Mouse (Mus musculus): ENCODE measurements at regions not wholly inside any gene's neighbourhood (a gene's known extent, or its start where the extent isn't known, plus 50 kb on each side); places are given as distances from the start of the nearest gene placed in this dataset.
"Not testable (repeated sequence)": the region's sequence is repeated elsewhere in the genome, so short reads cannot be mapped to it uniquely, and the experiment has no call there.

DNA sequence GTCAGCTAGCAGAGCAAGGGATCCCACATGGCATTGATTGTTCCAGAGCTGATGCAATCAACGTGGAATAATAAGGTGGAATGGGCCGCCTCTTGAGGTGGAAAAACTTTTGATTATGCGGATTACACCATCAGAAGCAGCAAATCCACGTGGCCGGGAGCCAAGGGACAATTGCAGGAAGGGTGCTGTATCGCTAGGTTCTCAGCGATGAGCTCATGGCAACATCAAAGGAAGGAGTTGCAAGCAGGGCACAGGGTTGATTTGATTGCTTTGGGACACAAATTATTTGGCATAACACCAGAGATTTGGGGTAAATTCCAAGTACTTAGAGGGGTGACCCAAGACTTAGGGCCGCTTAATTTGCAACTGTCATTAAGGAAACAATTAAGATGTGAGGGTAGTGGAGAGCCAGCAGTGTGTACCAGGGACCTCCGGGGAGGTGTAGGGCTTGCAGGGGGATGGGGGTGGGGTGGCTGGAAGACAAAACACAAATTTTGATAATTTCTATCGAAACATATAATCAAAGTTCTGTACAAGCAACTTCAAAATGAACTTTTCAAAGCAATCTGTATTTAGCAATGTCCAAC lies 182.8 kb upstream of the Mpdz start:
- no peak for TF ChIP-seq CTCF (IDR thresholded peaks at IDR 0.05; ENCODE audit: extremely low read depth, insufficient read depth, insufficient read length, insufficient replicate concordance)
- no peak for TF ChIP-seq POLR2A (IDR thresholded peaks at IDR 0.05; ENCODE audit: low read depth, low read length)
- Histone ChIP-seq H3K4me1 (ENCODE audit: control insufficient read depth, insufficient read depth, insufficient read length) (no peaks in the 10 kb centered on the region), H3K4me3 (ENCODE audit: extremely low read depth, insufficient read depth, insufficient read length) (no peak overlapping the region), H3K36me3 (ENCODE audit: control insufficient read depth, insufficient read depth, low read length) (no peaks in the 10 kb centered on the region), H3K27me3 (ENCODE audit: control insufficient read depth, insufficient read depth, low read length) (no peaks in the 10 kb centered on the region), H3K27ac (ENCODE audit: insufficient read depth, low read length) (no peak overlapping the region)
- 50% methylated on average over 10 of the region's 10 CpGs for WGBS
- DNase-seq (ENCODE audit: low read depth in 1 of 2, low spot score in 2 of 2): no peak

DNA sequence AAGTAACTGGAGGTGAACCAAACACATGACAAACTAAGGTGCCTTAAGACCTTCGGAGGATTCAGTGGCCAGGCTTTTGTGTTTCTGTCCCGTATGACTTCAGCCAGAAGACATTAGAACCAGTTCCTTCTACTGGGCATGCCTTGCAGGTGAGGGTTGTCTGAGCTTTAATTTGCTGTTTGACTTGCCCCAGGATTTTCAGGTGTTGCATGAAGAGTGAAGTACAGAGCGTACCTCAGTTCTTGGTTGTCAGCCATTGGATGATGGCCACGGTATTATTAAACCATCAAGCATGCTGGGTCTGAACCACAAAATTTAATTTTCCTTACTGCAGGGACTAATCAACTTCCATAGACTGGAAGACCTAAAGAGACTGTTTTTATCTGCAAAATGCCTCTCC lies 181.5 kb upstream of the Mpdz start:
- WGBS: 90% methylated on average over 4 of the region's 4 CpGs
- Histone ChIP-seq H3K27ac (ENCODE audit: insufficient read depth, low read length) (no peak overlapping the region), H3K4me3 (ENCODE audit: extremely low read depth, insufficient read depth, insufficient read length) (no peak overlapping the region), H3K27me3 (ENCODE audit: control insufficient read depth, insufficient read depth, low read length) (no peaks in the 10 kb centered on the region), H3K4me1 (ENCODE audit: control insufficient read depth, insufficient read depth, insufficient read length) (no peaks in the 10 kb centered on the region), H3K36me3 (ENCODE audit: control insufficient read depth, insufficient read depth, low read length) (no peaks in the 10 kb centered on the region)
- TF ChIP-seq POLR2A (IDR thresholded peaks at IDR 0.05; ENCODE audit: low read depth, low read length): no peak
- TF ChIP-seq CTCF (IDR thresholded peaks at IDR 0.05; ENCODE audit: extremely low read depth, insufficient read depth, insufficient read length, insufficient replicate concordance): no peak
- DNase-seq (ENCODE audit: low read depth in 1 of 2, low spot score in 2 of 2): no peak

GRCm38 (mm10) chr4:81621391-81622137 lies 178.9 kb upstream of the Mpdz start:
- 86% methylated on average over 8 of the region's 8 CpGs for WGBS
- H3K4me1 ChIP-seq (ENCODE audit: control insufficient read depth, insufficient read depth, insufficient read length): no peaks in the 10 kb centered on the region
- TF ChIP-seq CTCF (IDR thresholded peaks at IDR 0.05; ENCODE audit: extremely low read depth, insufficient read depth, insufficient read length, insufficient replicate concordance) (no peak), POLR2A (IDR thresholded peaks at IDR 0.05; ENCODE audit: low read depth, low read length) (no peak)
- DNase-seq (ENCODE audit: low read depth in 1 of 2, low spot score in 2 of 2): no peak
- H3K27me3 ChIP-seq (ENCODE audit: control insufficient read depth, insufficient read depth, low read length): no peaks in the 10 kb centered on the region
- H3K4me3 ChIP-seq (ENCODE audit: extremely low read depth, insufficient read depth, insufficient read length): no peak overlapping the region
- H3K36me3 ChIP-seq (ENCODE audit: control insufficient read depth, insufficient read depth, low read length): no peaks in the 10 kb centered on the region
- H3K27ac ChIP-seq (ENCODE audit: insufficient read depth, low read length): no peak overlapping the region

GRCm38 (mm10) chr4:81617191-81617590 lies 174.6 kb upstream of the Mpdz start:
- TF ChIP-seq POLR2A (IDR thresholded peaks at IDR 0.05; ENCODE audit: low read depth, low read length) (no peak), CTCF (IDR thresholded peaks at IDR 0.05; ENCODE audit: extremely low read depth, insufficient read depth, insufficient read length, insufficient replicate concordance) (no peak)
- 59% methylated on average over 5 of the region's 5 CpGs for WGBS
- no peaks in the 10 kb centered on the region for H3K36me3 ChIP-seq (ENCODE audit: control insufficient read depth, insufficient read depth, low read length)
- no peak overlapping the region for H3K27ac ChIP-seq (ENCODE audit: insufficient read depth, low read length)
- H3K4me1 ChIP-seq (ENCODE audit: control insufficient read depth, insufficient read depth, insufficient read length): no peaks in the 10 kb centered on the region
- no peaks in the 10 kb centered on the region for H3K27me3 ChIP-seq (ENCODE audit: control insufficient read depth, insufficient read depth, low read length)
- DNase-seq (ENCODE audit: low read depth in 1 of 2, low spot score in 2 of 2): no peak
- no peak overlapping the region for H3K4me3 ChIP-seq (ENCODE audit: extremely low read depth, insufficient read depth, insufficient read length)

- no peak for DNase-seq (ENCODE audit: low read depth in 1 of 2, low spot score in 2 of 2)
- Histone ChIP-seq H3K27ac (ENCODE audit: insufficient read depth, low read length) (no peak overlapping the region), H3K36me3 (ENCODE audit: control insufficient read depth, insufficient read depth, low read length) (no peaks in the 10 kb centered on the region), H3K4me1 (ENCODE audit: control insufficient read depth, insufficient read depth, insufficient read length) (no peaks in the 10 kb centered on the region), H3K4me3 (ENCODE audit: extremely low read depth, insufficient read depth, insufficient read length) (no peak overlapping the region), H3K27me3 (ENCODE audit: control insufficient read depth, insufficient read depth, low read length) (no peaks in the 10 kb centered on the region)
- 82% methylated on average over 2 of the region's 2 CpGs for WGBS
- TF ChIP-seq CTCF (IDR thresholded peaks at IDR 0.05; ENCODE audit: extremely low read depth, insufficient read depth, insufficient read length, insufficient replicate concordance) (no peak), POLR2A (IDR thresholded peaks at IDR 0.05; ENCODE audit: low read depth, low read length) (no peak)
Measured at GRCm38 (mm10) chr4:81611191-81611590, 168.6 kb upstream of the Mpdz start.

GRCm38 (mm10) chr4:81600396-81600795 lies 157.8 kb upstream of the Mpdz start:
- Histone ChIP-seq H3K27me3 (ENCODE audit: control insufficient read depth, insufficient read depth, low read length) (no peaks in the 10 kb centered on the region), H3K36me3 (ENCODE audit: control insufficient read depth, insufficient read depth, low read length) (no peaks in the 10 kb centered on the region), H3K4me3 (ENCODE audit: extremely low read depth, insufficient read depth, insufficient read length) (no peak overlapping the region), H3K4me1 (ENCODE audit: control insufficient read depth, insufficient read depth, insufficient read length) (no peaks in the 10 kb centered on the region), H3K27ac (ENCODE audit: insufficient read depth, low read length) (no peak overlapping the region)
- 92% methylated on average over 5 of the region's 5 CpGs for whole genome bisulfite sequencing
- no peak for DNase-seq (ENCODE audit: low read depth in 1 of 2, low spot score in 2 of 2)
- TF ChIP-seq POLR2A (IDR thresholded peaks at IDR 0.05; ENCODE audit: low read depth, low read length) (no peak), CTCF (IDR thresholded peaks at IDR 0.05; ENCODE audit: extremely low read depth, insufficient read depth, insufficient read length, insufficient replicate concordance) (no peak)

GRCm38 (mm10) chr4:81597390-81597789 lies 154.8 kb upstream of the Mpdz start:
- Histone ChIP-seq H3K36me3 (ENCODE audit: control insufficient read depth, insufficient read depth, low read length) (no peaks in the 10 kb centered on the region), H3K4me3 (ENCODE audit: extremely low read depth, insufficient read depth, insufficient read length) (no peak overlapping the region), H3K27me3 (ENCODE audit: control insufficient read depth, insufficient read depth, low read length) (no peaks in the 10 kb centered on the region), H3K27ac (ENCODE audit: insufficient read depth, low read length) (no peak overlapping the region), H3K4me1 (ENCODE audit: control insufficient read depth, insufficient read depth, insufficient read length) (no peaks in the 10 kb centered on the region)
- 85% methylated on average over 4 of the region's 4 CpGs for WGBS
- no peak for DNase-seq (ENCODE audit: low read depth in 1 of 2, low spot score in 2 of 2)
- no peak for TF ChIP-seq CTCF (IDR thresholded peaks at IDR 0.05; ENCODE audit: extremely low read depth, insufficient read depth, insufficient read length, insufficient replicate concordance)
- TF ChIP-seq POLR2A (IDR thresholded peaks at IDR 0.05; ENCODE audit: low read depth, low read length): no peak

DNA sequence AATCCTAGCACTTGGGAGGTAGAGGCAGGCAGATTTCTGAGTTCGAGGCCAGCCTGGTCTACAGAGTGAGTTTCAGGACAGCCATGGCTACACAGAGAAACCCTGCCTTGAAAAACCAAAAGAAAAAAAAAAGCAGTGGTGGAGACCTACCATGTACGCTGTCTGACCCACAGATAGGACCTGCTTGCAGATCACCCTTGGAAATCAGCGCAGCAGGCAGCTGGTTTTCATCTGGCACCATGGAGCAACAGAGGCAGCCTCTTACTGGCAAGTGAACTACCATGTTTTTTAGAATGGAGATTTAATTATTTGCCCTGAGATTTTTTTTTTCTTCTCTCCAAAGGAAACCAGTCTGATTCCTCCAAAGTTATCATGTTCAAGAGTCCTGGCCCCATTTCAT lies 150.8 kb upstream of the Mpdz start:
- H3K36me3 ChIP-seq (ENCODE audit: control insufficient read depth, insufficient read depth, low read length); H3K4me3 ChIP-seq (ENCODE audit: extremely low read depth, insufficient read depth, insufficient read length); H3K4me1 ChIP-seq (ENCODE audit: control insufficient read depth, insufficient read depth, insufficient read length); H3K27ac ChIP-seq (ENCODE audit: insufficient read depth, low read length); H3K27me3 ChIP-seq (ENCODE audit: control insufficient read depth, insufficient read depth, low read length); DNase-seq (ENCODE audit: low read depth in 1 of 2, low spot score in 2 of 2): not testable (repeated sequence)
- WGBS: 82% methylated on average over 3 of the region's 3 CpGs

All from spleen, adult 2 months (tissue).